Mouse (Mus musculus): ENCODE results near the gene Gm2004.
"Not testable (repeated sequence)": the region's sequence is repeated elsewhere in the genome, so short reads cannot be mapped to it uniquely, and the experiment has no call there.

Gene Gm2004

GRCm38 (mm10) chr2:176149725-176150124 lies at the start of gene Gm2004:
Gene Gm2004, minus strand, starts transcription at chr2:176149825.
- DNase-seq, result not testable (repeated sequence)

Measured in cerebellum, postnatal 36 days (tissue).